Mouse (Mus musculus): ENCODE results near the gene Ascc3. TPM values are rescaled to one million over a fixed set of nuclear protein-coding genes. Genes with fewer than 3 reads are reported as not detected.

Ascc3 gene
- 10 to 100 TPM; 24.3 to 28.0 TPM for total RNA-seq (2021)

DNA sequence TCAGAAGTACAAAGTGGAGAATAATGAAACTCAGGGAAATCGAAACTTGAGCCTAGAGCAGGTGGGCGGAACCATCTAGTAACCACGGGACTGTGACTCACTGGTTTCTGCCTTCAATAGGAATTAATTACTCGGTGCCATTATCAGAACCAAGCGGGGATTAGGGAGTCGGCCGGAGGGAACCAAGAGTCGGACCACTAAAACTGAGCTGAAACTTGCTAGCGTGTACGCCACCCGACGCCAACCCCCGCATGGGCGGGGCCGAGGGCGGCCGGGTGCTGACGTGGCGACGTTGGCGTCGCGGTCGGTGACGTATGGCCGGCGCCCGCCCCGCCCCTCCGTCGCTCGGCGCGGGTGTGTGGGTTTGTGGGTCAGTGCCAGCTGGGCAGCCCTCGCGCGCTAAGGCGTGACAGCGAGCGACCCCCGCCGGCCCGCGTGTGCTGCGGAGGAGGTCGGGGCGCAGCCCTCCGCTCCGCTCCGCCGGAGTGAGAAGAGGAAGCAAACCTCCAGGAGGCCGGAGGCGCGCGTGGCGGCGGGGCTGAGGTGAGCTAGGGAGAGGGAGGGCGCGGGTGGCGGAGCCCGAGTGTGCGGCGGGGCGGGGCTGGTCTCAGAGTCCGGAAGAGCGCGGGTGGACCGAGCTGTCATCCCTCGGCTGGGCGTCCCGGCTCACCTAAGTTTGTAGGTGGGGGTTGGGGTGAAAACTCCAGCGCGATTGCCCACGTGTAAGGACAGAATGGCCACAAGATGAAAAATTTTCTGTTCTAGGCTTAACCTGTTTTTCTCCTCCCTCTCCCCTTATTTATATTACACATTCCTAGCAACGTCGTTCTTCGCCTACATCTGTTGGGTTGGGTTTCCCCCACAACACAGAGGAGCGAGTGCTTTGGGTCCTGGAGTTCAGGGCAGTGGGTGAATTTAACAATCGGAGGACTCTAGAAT, at the start of gene Ascc3:
Ascc3 (plus strand) TSS at position 315 of the 939 bp plus-strand sequence.
- peak; percentile 90 to 92 for DNase-seq

DNA sequence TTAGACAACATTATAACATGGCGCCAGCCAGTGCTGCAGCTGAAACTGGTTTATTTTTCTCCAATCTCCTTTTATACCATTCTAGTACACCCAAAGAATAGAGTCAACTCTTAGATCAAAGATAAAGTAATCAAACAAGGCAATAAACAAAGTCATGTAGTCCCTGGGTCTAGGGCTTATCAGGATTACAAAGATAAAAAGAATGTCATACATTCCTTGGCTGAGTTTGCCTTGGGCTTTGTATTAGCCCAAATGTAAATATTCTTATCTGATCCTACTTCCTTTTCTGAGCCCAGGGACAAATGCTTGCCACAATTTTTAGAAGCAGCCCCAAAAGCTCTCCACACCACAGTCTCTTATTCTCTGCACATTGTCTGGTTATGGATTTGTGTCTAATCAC, 7.7 kb upstream of the Ascc3 start:
- no peak for DNase-seq

DNA sequence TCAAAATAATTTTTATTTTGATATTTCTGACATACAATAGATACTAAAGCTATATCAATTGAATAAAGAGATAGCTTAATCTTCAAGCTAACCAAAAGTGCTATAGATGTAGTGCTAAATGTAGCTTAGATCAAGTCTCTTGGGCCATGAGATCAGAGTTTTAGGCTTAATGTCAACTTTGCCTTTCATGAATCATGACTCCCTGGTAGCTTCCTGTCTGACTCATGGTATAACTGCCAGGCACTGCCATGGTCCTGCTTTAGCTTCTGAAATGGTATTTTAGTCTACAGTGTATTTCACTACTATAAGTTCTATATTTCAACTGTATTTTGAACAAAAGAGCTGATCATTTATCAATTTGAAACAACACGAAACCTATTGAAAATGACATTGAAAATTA, 5.9 kb upstream of the Ascc3 start:
- DNase-seq: no peak

- no peak for DNase-seq
Observed at GRCm38 (mm10) chr10:50593371-50593770, 902 bp downstream of the Ascc3 start.

- no peak for DNase-seq
Observed at GRCm38 (mm10) chr10:50595340-50595739, 2.9 kb downstream of the Ascc3 start.

GRCm38 (mm10) chr10:50604919-50605318, 12.4 kb downstream of the Ascc3 start:
- no peak for DNase-seq

DNA sequence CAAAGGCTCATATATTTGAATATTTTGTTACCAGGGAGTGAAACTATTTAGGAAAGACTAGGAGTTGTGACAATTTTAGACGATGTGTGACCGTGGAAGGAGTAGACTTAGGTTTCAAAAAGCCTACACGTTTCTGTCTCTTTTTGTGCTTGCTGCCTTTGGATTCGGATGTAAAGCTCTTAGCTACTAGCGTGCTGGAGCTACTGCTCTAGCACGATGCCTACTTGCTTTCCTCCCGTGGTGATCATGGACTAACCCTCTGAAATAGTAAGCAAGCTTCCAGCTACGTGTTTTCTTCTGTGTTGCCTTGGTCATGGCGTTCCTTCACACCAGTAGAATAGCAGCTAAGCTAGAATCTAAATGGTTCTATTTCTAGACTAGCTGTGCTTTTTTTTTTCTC, 21.4 kb downstream of the Ascc3 start:
- no peak for DNase-seq

DNA sequence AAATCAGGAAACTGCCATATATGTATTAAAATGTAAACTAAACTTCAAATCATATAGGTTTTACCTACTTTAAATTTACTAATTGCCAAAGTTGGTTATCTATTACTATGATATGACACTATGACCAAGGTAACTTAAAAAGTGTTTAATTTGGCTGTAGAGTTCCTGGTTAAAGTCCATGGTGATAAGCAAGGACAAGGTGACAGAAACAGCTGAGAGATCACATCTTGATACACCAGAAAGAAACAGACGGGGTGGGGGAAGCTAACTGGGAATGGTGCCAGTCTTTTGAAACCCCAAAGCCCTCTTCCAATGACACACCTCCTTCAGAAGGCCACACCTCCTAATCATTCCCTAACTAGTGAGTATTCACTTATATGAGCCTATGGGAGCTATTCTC, 33.4 kb downstream of the Ascc3 start:
- DNase-seq: no peak

GRCm38 (mm10) chr10:50639607-50640006, 47.1 kb downstream of the Ascc3 start:
- DNase-seq: no peak

DNA sequence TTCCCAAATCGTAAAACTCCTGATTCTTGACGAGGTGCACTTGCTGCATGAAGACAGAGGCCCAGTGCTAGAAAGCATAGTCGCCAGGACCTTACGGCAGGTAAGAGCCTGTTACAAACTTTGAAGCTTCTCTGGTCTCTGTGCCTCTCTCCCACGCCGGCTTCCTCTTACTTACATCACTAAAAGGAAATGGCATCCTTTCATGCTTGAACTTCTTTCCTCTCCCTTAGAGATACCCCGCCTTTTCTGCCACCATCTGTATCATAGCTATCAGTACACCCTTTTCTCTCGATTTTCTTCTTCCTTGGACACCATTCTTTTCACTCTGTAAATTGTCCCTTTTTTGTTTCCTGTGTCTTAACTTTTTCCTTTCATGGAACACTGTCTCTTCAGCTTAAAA, 58.1 kb downstream of the Ascc3 start:
- DNase-seq: no peak

GRCm38 (mm10) chr10:50653551-50653950, 61.1 kb downstream of the Ascc3 start:
- DNase-seq: no peak

DNA sequence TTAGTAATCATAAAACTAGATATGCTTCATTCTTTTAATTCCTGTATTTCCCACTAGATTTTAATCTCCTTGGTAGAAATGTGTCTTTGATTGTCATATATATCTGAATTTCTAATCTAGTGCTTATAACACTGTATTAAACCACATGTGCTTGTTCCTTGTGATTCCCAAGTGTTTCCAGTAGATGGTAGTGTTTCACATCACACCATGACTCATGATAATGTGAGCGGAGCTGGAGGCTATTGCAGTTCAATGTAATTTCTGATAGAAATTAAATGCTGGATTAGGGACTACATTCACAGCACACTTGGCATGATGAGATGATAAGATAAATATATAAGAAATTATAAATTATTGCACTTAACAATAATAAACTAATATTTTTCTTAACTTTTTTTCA, 64.9 kb downstream of the Ascc3 start:
- DNase-seq: no peak

DNA sequence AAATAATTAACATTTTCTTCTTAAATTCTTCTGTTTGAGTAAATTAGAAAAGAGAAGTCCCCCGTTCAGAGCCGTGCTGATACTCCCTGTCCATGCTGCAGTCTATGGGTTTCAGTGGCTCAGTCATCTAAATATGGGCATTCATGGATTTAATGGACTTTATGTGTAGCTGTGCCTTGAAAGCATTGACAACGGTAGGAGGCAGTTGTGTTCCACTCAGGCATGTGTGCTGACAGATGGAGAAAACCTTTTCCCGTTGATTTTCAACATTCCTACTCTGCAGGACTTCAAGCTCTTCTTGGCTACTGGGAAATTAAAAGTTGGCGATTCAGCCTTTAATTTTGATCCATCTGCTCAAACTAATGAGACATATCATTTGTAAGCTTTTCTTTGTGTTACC, 79.0 kb downstream of the Ascc3 start:
- peak in 1 of 2 experiments; percentile 17 for DNase-seq

- DNase-seq: no peak
Observed at GRCm38 (mm10) chr10:50690324-50690723, 97.9 kb downstream of the Ascc3 start.

DNA sequence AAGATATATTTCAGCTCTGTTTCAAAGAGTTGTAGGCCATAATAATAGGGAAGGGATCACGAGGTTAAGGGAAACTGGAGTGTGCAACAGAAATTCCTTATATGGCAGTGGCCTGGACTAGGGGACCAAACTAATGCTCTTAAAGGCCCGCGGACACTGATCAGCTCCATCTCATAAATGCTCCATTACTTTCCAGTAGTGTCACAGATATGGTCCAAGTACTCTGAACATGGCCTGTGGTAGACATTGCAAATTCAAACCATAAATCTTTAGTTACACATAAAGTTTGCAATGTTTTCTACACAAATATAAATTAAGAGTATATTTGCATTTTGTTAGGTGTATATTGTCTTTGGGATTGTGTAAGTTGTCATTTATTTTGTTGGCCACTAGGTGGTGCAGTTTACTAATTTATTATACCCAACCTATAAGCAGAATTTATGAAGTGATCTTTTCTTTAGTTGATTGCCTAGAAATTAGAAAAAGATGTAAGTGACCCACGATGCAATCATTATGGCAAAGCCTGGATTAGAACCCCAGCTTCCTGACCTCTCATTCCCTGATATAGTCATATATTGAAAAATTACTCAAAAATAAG, 106.5 kb downstream of the Ascc3 start:
- no peak for DNase-seq

GRCm38 (mm10) chr10:50701736-50702135, 109.3 kb downstream of the Ascc3 start:
- no peak for DNase-seq

GRCm38 (mm10) chr10:50702361-50702760, 109.9 kb downstream of the Ascc3 start:
- no peak for DNase-seq

- DNase-seq: peak; percentile 8 to 14
Observed at GRCm38 (mm10) chr10:50704202-50704601, 111.7 kb downstream of the Ascc3 start.

- DNase-seq: no peak
Observed at GRCm38 (mm10) chr10:50704898-50705297, 112.4 kb downstream of the Ascc3 start.

DNA sequence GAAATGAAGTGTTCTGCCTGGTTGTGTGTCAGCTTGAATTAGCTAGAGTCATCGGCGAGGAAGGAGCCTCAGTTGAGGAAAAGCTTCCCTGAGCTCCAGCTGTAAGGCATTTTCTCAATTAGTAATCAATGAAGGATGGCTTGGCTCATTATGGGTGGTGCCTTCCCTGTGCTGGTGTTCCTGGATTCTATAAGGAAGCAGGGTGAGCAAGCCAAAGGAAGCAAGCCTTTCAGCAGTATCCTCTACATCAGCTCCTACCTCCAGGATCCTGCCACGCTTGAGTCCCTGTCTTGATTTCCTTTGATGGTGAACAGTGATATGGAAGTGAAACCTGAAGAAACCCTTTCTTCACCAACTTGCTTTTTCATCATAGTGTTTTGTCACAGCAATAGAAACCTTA, 118.8 kb downstream of the Ascc3 start:
- no peak for DNase-seq

GRCm38 (mm10) chr10:50711765-50712164, 119.3 kb downstream of the Ascc3 start:
- DNase-seq: no peak

DNA sequence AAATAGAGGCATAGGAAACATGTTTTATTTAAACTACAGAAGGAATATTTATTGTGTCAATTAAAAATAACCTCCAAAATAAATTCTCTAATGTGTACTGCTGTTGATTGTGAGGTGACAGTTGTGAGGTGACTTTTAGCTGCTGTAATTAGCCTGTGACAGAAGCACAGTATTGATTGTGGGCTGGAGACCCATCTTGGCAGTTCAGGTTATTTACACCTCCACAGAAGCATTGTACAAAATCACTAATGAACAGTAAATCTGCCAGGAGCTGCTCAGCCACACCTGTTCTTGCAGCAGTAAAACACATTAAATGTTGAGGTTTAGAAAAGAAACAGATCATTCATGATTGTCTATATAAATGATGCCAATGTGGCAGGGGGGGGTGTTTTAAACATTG, 141.0 kb downstream of the Ascc3 start:
- no peak for DNase-seq

DNA sequence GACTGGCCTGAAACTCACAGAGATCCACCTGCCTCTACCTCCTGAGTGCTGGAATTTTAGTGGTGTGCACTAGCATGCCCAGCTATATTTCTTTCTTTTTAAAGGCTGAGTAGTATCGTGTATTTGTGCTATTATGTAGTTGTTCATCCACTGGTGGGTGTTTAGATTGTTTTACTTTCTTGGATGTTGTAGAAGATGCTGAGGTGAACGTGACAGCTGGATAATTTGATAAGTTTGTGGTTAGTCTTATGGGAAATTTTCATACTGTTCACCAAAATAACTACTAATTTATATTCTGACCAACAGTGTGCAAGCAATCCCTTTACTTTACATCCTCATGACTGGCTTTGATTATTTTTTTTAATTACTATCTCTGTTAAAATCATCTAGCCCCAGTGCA, 169.6 kb downstream of the Ascc3 start:
- DNase-seq: no peak

GRCm38 (mm10) chr10:50762984-50763383, 170.5 kb downstream of the Ascc3 start:
- no peak for DNase-seq

Data from layer of hippocampus, postnatal 36 days (tissue).